Mouse (Mus musculus): Measurements from ENCODE around the gene Clec4f.
A peak's percentile ranks its signal among the peaks of the same experiment; 100 is the strongest.
"Not testable (repeated sequence)": the region's sequence is repeated elsewhere in the genome, so short reads cannot be mapped to it uniquely, and the experiment has no call there.

The Clec4f gene

GRCm38 (mm10) chr6:83634106-83634505 is 21.9 kb downstream of the Clec4f start:
- not testable (repeated sequence) for DNase-seq (ENCODE audit: low spot score)

GRCm38 (mm10) chr6:83631815-83632214 is 24.2 kb downstream of the Clec4f start:
- DNase-seq (ENCODE audit: low spot score): no peak

- no peak for DNase-seq (ENCODE audit: low spot score)
Observed at GRCm38 (mm10) chr6:83626781-83627180, 29.2 kb downstream of the Clec4f start.

GRCm38 (mm10) chr6:83619955-83620354 is 36.0 kb downstream of the Clec4f start:
- no peak for DNase-seq (ENCODE audit: low spot score)

DNA sequence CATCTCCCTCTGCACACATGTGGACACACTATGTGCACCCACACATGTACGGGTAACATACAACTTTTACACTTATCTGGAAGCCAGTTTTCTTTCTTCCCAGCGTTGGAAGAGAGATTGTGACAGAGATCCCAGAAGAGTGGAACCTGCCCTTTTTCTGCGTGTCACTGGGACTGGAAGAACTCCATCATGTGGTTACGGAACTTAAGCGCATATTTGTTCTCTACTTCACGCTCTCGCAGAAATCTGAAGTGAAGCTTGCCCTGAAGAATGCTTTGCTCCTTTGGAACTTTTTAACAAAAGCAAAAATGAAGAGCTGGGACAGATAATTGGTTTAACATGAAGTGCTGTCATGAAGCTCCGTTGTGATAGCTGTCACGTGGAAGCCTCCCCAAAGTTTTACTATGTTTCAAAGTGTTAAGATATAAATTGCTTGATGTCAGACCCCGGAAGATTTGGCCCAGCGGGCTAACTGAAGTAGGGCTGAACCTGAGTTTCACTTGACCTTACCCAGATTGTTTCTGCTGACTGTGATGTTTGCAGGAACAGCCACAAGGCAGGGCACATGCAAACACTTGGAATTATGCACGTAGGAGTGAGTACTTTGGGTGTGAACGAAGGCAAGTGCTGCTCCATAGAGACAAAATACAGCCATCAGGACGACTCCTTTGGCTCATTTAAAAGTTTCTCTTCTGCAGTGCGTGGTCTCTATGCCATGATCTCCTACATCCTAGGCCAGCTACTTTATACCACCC is 38.2 kb downstream of the Clec4f start:
- no peak for DNase-seq (ENCODE audit: low spot score)

- DNase-seq (ENCODE audit: low spot score): no peak
Observed at GRCm38 (mm10) chr6:83616512-83616911, 39.5 kb downstream of the Clec4f start.

- no peak for DNase-seq (ENCODE audit: low spot score)
Observed at GRCm38 (mm10) chr6:83614469-83614868, 41.5 kb downstream of the Clec4f start.

DNA sequence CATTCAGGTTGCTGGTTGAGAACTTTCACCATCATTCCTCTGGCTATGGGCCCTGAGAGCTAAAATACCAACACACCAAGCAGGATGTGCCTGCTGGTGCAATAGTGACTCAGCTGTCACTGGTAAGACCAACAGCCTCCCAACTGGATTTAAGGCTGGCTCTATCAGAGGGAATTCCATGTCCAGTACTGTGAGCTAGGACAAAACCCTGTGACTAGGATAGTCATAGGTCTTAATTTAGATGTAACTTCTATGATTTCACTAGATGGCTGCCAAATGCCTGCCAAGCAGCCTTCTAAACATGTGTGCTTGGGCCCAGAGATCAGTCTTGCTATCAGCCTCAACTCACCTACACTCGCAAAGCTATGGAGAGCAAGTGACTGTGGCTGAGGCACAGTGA is 43.0 kb downstream of the Clec4f start:
- DNase-seq (ENCODE audit: low spot score): no peak

DNA sequence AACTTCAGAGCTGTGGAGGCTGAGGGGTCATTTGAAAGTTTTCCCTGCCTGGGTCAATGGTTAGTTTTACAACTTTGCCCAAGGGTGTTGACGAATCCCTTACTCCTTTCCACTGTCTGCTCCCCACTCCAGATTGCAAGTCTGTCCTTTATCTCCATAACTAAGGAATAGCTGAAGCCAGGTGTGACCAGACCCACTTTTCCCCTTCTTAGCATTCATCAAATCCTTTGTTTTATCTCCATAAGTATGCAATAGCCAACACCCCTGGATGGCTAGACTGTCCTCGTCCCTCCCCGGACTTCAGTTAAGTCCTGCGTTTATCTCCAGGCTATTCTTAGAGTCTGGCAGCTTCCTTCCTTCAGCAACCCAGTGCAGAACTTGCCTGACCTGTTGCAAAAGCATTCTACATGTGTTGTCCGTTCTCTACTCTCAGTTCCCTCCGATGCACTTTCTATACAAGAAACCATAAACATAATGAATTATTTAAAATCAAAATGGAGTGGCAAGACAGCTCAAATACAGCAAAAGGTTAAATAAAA is 56.3 kb downstream of the Clec4f start:
- no peak for DNase-seq (ENCODE audit: low spot score)

GRCm38 (mm10) chr6:83599060-83599550 is 56.9 kb downstream of the Clec4f start:
- DNase-seq (ENCODE audit: low spot score): no peak

- peak; percentile 5 for DNase-seq (ENCODE audit: low spot score)
Observed at GRCm38 (mm10) chr6:83598646-83599045, 57.3 kb downstream of the Clec4f start.

DNA sequence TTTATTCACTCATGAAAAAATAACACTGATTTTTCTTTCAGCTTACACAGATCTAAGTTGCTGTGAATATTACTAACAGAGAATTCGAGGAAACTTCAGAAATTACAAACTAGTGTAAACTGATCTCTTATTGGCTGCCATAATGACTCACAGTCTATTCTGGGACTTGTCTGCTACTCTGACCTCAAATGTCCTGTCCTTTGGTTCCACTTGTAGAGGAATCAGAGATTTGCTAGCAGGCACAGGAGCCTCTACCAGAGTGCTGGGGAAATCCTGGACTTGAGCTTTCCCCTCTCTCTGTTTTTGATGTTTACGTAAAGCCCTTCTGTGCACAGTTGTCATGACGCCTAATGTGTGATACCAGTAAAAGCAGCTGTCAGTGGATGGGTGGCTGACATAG is 58.0 kb downstream of the Clec4f start:
- no peak for DNase-seq (ENCODE audit: low spot score)

DNA sequence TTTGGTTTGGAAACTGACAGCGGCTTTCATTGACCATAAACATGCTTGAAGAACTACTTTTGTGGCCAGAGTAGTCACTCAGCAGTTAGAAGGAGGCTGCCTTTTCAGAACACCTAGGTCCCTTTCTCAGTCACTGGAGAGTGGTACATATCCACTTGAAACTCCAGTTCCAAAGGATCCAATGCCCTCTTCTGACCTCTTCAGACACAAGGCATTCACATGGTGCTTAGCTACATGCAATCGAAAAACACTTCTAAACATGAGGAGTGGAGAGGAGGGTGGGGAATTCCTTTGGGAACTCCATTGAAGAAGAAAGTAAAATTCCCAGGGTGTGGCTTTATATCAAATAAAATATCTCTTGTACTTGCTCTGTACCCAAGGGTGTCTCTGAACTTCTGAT is 61.0 kb downstream of the Clec4f start:
- DNase-seq (ENCODE audit: low spot score): no peak

Measured in spleen, adult 12 weeks (tissue).